Mouse (Mus musculus) embryonic facial prominence, embryonic 11.5 days (tissue): ENCODE results near the gene BC034090. TPM values are rescaled to one million over a fixed set of nuclear protein-coding genes. Genes with fewer than 3 reads are reported as not detected.

Experiments
- ATAC-seq: fragments of 200-750 bp; cut with Nextera tagmentation; replicated peaks from 2 replicates; pipeline ENCODE4 v1.8.0; 2017; ENCODE audit warnings: low read depth; ENCODE audit not compliant: insufficient number of reproducible peaks, low FRiP score, low TSS enrichment
- DNase-seq: peaks from one replicate; pipeline ENCODE4 v3.0.0-alpha.2; 2015; ENCODE audit warnings: low spot score
- H3K27ac ChIP-seq: fragments of 300-500 bp; sonication (generic); replicated peaks from 2 replicates; pipeline ENCODE4 v1.5.1; 2014; ENCODE audit warnings: mild to moderate bottlenecking, low read depth, low read length, control low read depth
- H3K27me3 ChIP-seq: fragments of 300-500 bp; sonication (generic); 2 replicates; pipeline ENCODE4 v1.6.1; 2014; ENCODE audit warnings: mild to moderate bottlenecking, low read length, moderate library complexity, mixed read lengths; ENCODE audit not compliant: control insufficient read depth, insufficient read depth
- H3K36me3 ChIP-seq: fragments of 300-500 bp; sonication (generic); replicated peaks from 2 replicates; pipeline ENCODE4 v1.6.1; 2014; ENCODE audit warnings: low read depth, mild to moderate bottlenecking, low read length, moderate library complexity, mixed read lengths; ENCODE audit not compliant: control insufficient read depth, insufficient read depth
- H3K4me1 ChIP-seq: fragments of 300-500 bp; sonication (generic); 2 replicates; pipeline ENCODE4 v1.6.1; 2014; ENCODE audit warnings: low read length, mixed read lengths; ENCODE audit not compliant: control insufficient read depth, insufficient read depth
- H3K4me2 ChIP-seq: fragments of 300-500 bp; sonication (generic); 2 replicates; pipeline ENCODE4 v1.6.1; 2014; ENCODE audit warnings: low read depth, mild to moderate bottlenecking, control low read depth, low read length, moderate library complexity
- H3K4me3 ChIP-seq: fragments of 300-500 bp; sonication (generic); 2 replicates; pipeline ENCODE4 v1.5.1; 2014; ENCODE audit warnings: low read depth, low read length, control low read depth
- H3K9ac ChIP-seq: fragments of 300-500 bp; sonication (generic); replicated peaks from 2 replicates; pipeline ENCODE4 v1.6.1; 2014; ENCODE audit warnings: mild to moderate bottlenecking, control low read depth, low read length
- H3K9me3 ChIP-seq: fragments of 300-500 bp; sonication (generic); replicated peaks from 2 replicates; pipeline ENCODE4 v1.6.1; 2016; ENCODE audit warnings: mild to moderate bottlenecking, low read length, inconsistent platforms, mixed read lengths; ENCODE audit not compliant: control insufficient read depth
- WGBS: fragments of 180-500 bp; shearing (Covaris S2); extraction: QIAGEN DNeasy Blood & Tissue Kit; methylation state at CpG from one replicate; pipeline ENCODE4 v1.1.7; 2014; 5-methylcytosine and 5-hydroxymethylcytosine counted together
- polyA plus RNA-seq: library from polyadenylated mRNA; unstranded; fragments of >200 nt; fragmentation: Nextera tagmentation; extraction: Ambion mirVana; gene quantifications from 2 replicates; pipeline ENCODE4 v1.2.1, GENCODE M21; 2014

BC034090 gene
- polyA plus RNA-seq, 1 experiment from 2014 or later, result 2.6 TPM

GRCm38 (mm10) chr1:155212936-155213774 is 31.1 kb downstream of the BC034090 start:
- 23% methylated on average over 18 of the region's 18 CpGs for WGBS
- DNase-seq (peak; percentile 37), ATAC-seq (no peak)
- Histone ChIP-seq H3K36me3 (no peaks in the 10 kb centered on the region), H3K4me2 (no peak overlapping the region), H3K9ac (peak overlapping the region; percentile 44), H3K4me3 (no peak overlapping the region), H3K9me3 (no peaks in the 10 kb centered on the region), H3K4me1 (peaks cover 19% of the 10 kb centered on the region), H3K27me3 (no peaks in the 10 kb centered on the region), H3K27ac (peak overlapping the region; percentile 37)

GRCm38 (mm10) chr1:155212493-155212892 is 31.8 kb downstream of the BC034090 start:
- peak overlapping the region; percentile 37 for H3K27ac ChIP-seq
- H3K9ac ChIP-seq, result peak overlapping the region; percentile 44
- DNase-seq, result peak; percentile 79
- H3K4me2 ChIP-seq, result no peak overlapping the region
- WGBS, result 10% methylated on average over 6 of the region's 6 CpGs
- no peak overlapping the region for H3K4me3 ChIP-seq
- ATAC-seq, result peak; percentile 74
- H3K9me3 ChIP-seq, result no peaks in the 10 kb centered on the region
- no peaks in the 10 kb centered on the region for H3K36me3 ChIP-seq
- H3K4me1 ChIP-seq, result peaks cover 19% of the 10 kb centered on the region
- H3K27me3 ChIP-seq, result no peaks in the 10 kb centered on the region

- WGBS, result 53% methylated on average over 4 of the region's 4 CpGs
- H3K36me3 ChIP-seq, result no peaks in the 10 kb centered on the region
- H3K27ac ChIP-seq, result peak overlapping the region; percentile 37
- H3K9ac ChIP-seq, result peak overlapping the region; percentile 44
- H3K27me3 ChIP-seq, result no peaks in the 10 kb centered on the region
- peaks cover 19% of the 10 kb centered on the region for H3K4me1 ChIP-seq
- ATAC-seq (peak; percentile 8; the same call in 1 of the 2 replicates), DNase-seq (no peak)
- no peaks in the 10 kb centered on the region for H3K9me3 ChIP-seq
- H3K4me2 ChIP-seq, result no peak overlapping the region
- H3K4me3 ChIP-seq, result no peak overlapping the region
Measured at GRCm38 (mm10) chr1:155212081-155212480, 32.2 kb downstream of the BC034090 start.

GRCm38 (mm10) chr1:155211017-155211416 is 33.2 kb downstream of the BC034090 start:
- Histone ChIP-seq H3K4me1 (peaks cover 19% of the 10 kb centered on the region), H3K27me3 (no peaks in the 10 kb centered on the region), H3K9me3 (no peaks in the 10 kb centered on the region), H3K27ac (0 out of 2 replicates have a peak overlapping the region, but pooled peaks have one; percentile 38), H3K4me2 (no peak overlapping the region), H3K36me3 (no peaks in the 10 kb centered on the region), H3K4me3 (no peak overlapping the region), H3K9ac (peak overlapping the region; percentile 23; the same call in 1 of the 2 replicates)
- WGBS, result 12% methylated on average over 7 of the region's 7 CpGs
- DNase-seq (peak; percentile 51), ATAC-seq (no peak)

GRCm38 (mm10) chr1:155210011-155210763 is 34.1 kb downstream of the BC034090 start:
- no peak overlapping the region for H3K4me3 ChIP-seq
- H3K27me3 ChIP-seq, result no peaks in the 10 kb centered on the region
- peaks cover 19% of the 10 kb centered on the region for H3K4me1 ChIP-seq
- no peak overlapping the region for H3K27ac ChIP-seq
- no peak overlapping the region for H3K4me2 ChIP-seq
- H3K9ac ChIP-seq, result 0 out of 2 replicates have a peak overlapping the region, but pooled peaks have one; percentile 5
- no peaks in the 10 kb centered on the region for H3K9me3 ChIP-seq
- ATAC-seq, result no peak
- no peaks in the 10 kb centered on the region for H3K36me3 ChIP-seq
- no peak for DNase-seq
- WGBS, result 74% methylated on average over 11 of the region's 11 CpGs

- no peak for ATAC-seq
- 80% methylated on average over 3 of the region's 3 CpGs for WGBS
- H3K4me1 ChIP-seq, result peaks cover 13% of the 10 kb centered on the region
Measured at GRCm38 (mm10) chr1:155207859-155208258, 36.4 kb downstream of the BC034090 start.

GRCm38 (mm10) chr1:155205822-155206660 is 38.2 kb downstream of the BC034090 start:
- peaks cover 2% of the 10 kb centered on the region for H3K4me1 ChIP-seq
- H3K4me2 ChIP-seq, result no peak overlapping the region
- H3K9me3 ChIP-seq, result no peaks in the 10 kb centered on the region
- no peak overlapping the region for H3K4me3 ChIP-seq
- no peaks in the 10 kb centered on the region for H3K27me3 ChIP-seq
- DNase-seq (no peak), ATAC-seq (no peak)
- WGBS, result 82% methylated on average over 19 of the region's 19 CpGs
- no peak overlapping the region for H3K9ac ChIP-seq
- H3K27ac ChIP-seq, result no peak overlapping the region
- H3K36me3 ChIP-seq, result peaks cover 3% of the 10 kb centered on the region

More at GRCm38 (mm10) chr1:155207859-155208258, 36.4 kb downstream of the BC034090 start:
- no peak for DNase-seq
- Histone ChIP-seq H3K9me3 (no peaks in the 10 kb centered on the region), H3K27me3 (no peaks in the 10 kb centered on the region), H3K27ac (no peak overlapping the region), H3K4me3 (no peak overlapping the region), H3K36me3 (no peaks in the 10 kb centered on the region; the same call in 1 of the 2 replicates), H3K4me2 (no peak overlapping the region), H3K9ac (no peak overlapping the region)
